Mouse (Mus musculus) heart, embryonic 12.5 days (tissue): ENCODE data around the gene Fads6. TPM values are rescaled to one million over a fixed set of nuclear protein-coding genes. Genes with fewer than 3 reads are reported as not detected.
A peak's percentile ranks its signal among the peaks of the same experiment; 100 is the strongest.

Experiments
- ATAC-seq: fragments of 200-750 bp; cut with Nextera tagmentation; 2 replicates; pipeline ENCODE4 v1.8.0; 2017; ENCODE audit warnings: moderate TSS enrichment, moderate library complexity; ENCODE audit not compliant: insufficient number of reproducible peaks, low FRiP score
- H3K27ac ChIP-seq: fragments of 300-500 bp; sonication (generic); 2 replicates; pipeline ENCODE4 v1.5.1; 2016; ENCODE audit warnings: mild to moderate bottlenecking, moderate library complexity; ENCODE audit not compliant: poor library complexity, severe bottlenecking
- H3K27me3 ChIP-seq: fragments of 300-500 bp; sonication (generic); replicated peaks from 2 replicates; pipeline ENCODE4 v1.6.1; 2016; ENCODE audit warnings: mild to moderate bottlenecking, moderate library complexity
- H3K36me3 ChIP-seq: fragments of 300-500 bp; sonication (generic); 2 replicates; pipeline ENCODE4 v1.6.1; 2016; ENCODE audit warnings: mild to moderate bottlenecking, moderate library complexity
- H3K4me1 ChIP-seq: fragments of 300-500 bp; sonication (generic); replicated peaks from 2 replicates; pipeline ENCODE4 v1.6.1; 2016; ENCODE audit warnings: mild to moderate bottlenecking
- H3K4me2 ChIP-seq: fragments of 300-500 bp; sonication (generic); 2 replicates; pipeline ENCODE4 v1.6.1; 2016; ENCODE audit warnings: mild to moderate bottlenecking, moderate library complexity
- H3K4me3 ChIP-seq: fragments of 300-500 bp; sonication (generic); 2 replicates; pipeline ENCODE4 v1.5.1; 2016; ENCODE audit warnings: mild to moderate bottlenecking
- H3K9ac ChIP-seq: fragments of 300-500 bp; sonication (generic); 2 replicates; pipeline ENCODE4 v1.6.1; 2016; ENCODE audit warnings: mild to moderate bottlenecking, moderate library complexity
- H3K9me3 ChIP-seq: fragments of 300-500 bp; sonication (generic); replicated peaks from 2 replicates; pipeline ENCODE4 v1.6.1; 2016; ENCODE audit warnings: mild to moderate bottlenecking, moderate library complexity
- WGBS: fragments of 180-500 bp; shearing (Covaris S2); methylation state at CpG from one replicate; pipeline ENCODE4 v1.1.7; 2016; 5-methylcytosine and 5-hydroxymethylcytosine counted together
- polyA plus RNA-seq: library from polyadenylated mRNA; unstranded; fragments of >200 nt; fragmentation: Nextera tagmentation; extraction: Ambion mirVana; gene quantifications from 2 replicates; pipeline ENCODE4 v1.2.1, GENCODE M21; 2016

Gene Fads6
- 0.51 and 0.86 TPM in 2 replicates for polyA plus RNA-seq

- Histone ChIP-seq H3K27me3 (peaks cover 43% of the 10 kb centered on the region), H3K4me1 (peaks cover 16% of the 10 kb centered on the region), H3K4me3 (peak within 1 kb of the TSS; percentile 46), H3K36me3 (no peaks in the 10 kb centered on the region), H3K9me3 (0 out of 2 replicates have a peak, but pooled peaks cover 4% of the 10 kb centered on the region), H3K27ac (no peak within 1 kb of the TSS), H3K9ac (peak within 1 kb of the TSS; percentile 63), H3K4me2 (peak within 1 kb of the TSS; percentile 80)
- 2% methylated on average over 44 of the region's 44 CpGs for WGBS
- ATAC-seq: peak; percentile 71
Measured at GRCm38 (mm10) chr11:115297214-115297826, at the start of gene Fads6. Gene Fads6, minus strand, starts transcription at chr11:115297663.

DNA sequence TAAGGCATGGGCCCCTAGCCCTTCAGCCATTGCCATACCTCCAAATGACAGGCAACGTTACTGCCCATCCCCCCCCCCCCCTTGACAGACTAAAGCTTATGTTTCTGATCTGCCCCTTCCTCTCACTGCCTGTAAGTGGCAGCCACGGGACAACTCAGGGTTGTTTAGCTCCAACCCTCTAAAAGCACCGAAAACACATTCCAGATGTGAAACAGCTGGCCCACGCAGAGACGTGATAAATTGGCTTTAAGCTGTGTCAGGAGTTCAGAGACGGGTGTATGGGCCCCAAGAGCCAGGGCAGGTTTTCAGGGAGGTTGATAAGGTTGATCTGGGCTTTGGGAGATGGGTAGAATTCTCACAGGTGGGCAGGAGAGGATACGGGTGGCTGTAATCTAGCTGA is 48.1 kb upstream of the Fads6 start:
- Histone ChIP-seq H3K4me3 (no peak overlapping the region), H3K4me2 (no peak overlapping the region), H3K4me1 (no peaks in the 10 kb centered on the region), H3K9ac (no peak overlapping the region), H3K27me3 (peaks cover 88% of the 10 kb centered on the region), H3K9me3 (no peaks in the 10 kb centered on the region), H3K36me3 (no peaks in the 10 kb centered on the region), H3K27ac (no peak overlapping the region)
- 27% methylated on average over 7 of the region's 7 CpGs for WGBS
- ATAC-seq: no peak

DNA sequence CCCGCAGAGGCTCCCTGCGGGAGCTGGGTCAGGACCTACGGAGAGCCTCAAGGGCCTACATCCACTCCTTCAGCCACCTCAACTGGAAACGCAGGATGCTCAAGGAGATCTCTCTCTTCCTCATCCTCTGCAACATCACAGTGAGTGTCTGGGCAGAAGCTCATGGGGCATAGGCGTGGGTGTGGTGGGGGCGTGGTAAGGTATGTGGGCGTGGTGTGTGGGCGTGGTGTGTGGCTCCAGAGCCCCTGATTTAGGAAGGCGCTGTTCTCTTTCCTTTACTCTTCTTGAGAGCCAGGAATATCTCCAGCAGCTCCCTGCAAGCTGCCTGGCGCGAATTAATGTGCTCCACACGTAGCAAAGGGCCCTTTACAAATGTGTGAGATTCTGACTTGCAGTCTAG is 47.5 kb upstream of the Fads6 start:
- Histone ChIP-seq H3K4me2 (no peak overlapping the region), H3K9ac (no peak overlapping the region), H3K27me3 (peaks cover 88% of the 10 kb centered on the region), H3K4me3 (no peak overlapping the region), H3K27ac (no peak overlapping the region), H3K36me3 (no peaks in the 10 kb centered on the region), H3K9me3 (no peaks in the 10 kb centered on the region), H3K4me1 (no peaks in the 10 kb centered on the region)
- no peak for ATAC-seq
- 5% methylated on average over 12 of the region's 12 CpGs for WGBS

DNA sequence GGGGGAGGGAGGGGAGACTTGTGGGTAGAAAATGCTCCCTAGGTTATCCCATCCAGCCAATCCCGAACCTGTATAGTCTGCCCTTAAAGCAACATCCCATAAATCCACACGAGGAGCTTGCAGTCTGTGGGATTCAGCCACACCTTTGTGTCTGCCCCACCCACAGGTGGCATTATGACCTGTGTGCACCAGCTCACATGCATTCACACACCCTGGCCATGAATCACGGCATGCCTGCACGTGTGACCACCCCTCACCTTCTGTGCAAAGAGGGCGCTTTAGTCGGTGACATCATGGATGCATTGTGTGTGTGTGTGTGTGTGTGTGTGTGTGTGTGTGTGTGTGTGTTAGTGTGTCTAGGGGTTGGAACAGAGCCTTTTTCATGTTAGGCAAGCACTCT is 44.4 kb upstream of the Fads6 start:
- H3K4me2 ChIP-seq: no peak overlapping the region
- H3K9ac ChIP-seq: no peak overlapping the region
- no peak overlapping the region for H3K27ac ChIP-seq
- no peak for ATAC-seq
- no peaks in the 10 kb centered on the region for H3K4me1 ChIP-seq
- peaks cover 93% of the 10 kb centered on the region for H3K27me3 ChIP-seq
- H3K36me3 ChIP-seq: no peaks in the 10 kb centered on the region
- H3K9me3 ChIP-seq: no peaks in the 10 kb centered on the region
- WGBS: 62% methylated on average over 6 of the region's 6 CpGs
- H3K4me3 ChIP-seq: no peak overlapping the region

DNA sequence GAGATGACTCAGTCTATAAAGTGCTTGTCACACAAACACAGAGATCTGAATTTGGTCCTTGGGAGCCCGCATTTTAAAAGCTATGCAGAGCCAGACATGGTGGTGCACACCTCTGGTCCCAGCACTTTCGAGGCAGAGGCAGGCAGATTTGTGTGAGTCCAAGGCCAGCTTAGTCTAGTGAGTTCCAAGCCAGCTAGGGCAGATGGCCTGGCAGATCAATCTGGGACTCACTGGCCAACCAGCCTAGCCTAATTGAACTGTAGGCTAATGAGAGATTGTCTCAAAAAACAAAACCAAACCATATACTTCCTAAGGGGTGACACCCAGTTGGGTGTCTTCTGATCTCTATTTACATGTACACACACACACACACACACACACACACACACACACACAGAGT is 43.8 kb upstream of the Fads6 start:
- Histone ChIP-seq H3K9me3 (no peaks in the 10 kb centered on the region), H3K27ac (no peak overlapping the region), H3K9ac (no peak overlapping the region), H3K27me3 (peaks cover 93% of the 10 kb centered on the region), H3K36me3 (no peaks in the 10 kb centered on the region), H3K4me3 (no peak overlapping the region), H3K4me2 (no peak overlapping the region), H3K4me1 (no peaks in the 10 kb centered on the region)
- no peak for ATAC-seq
- WGBS: 65% methylated on average over 2 of the region's 2 CpGs

GRCm38 (mm10) chr11:115337826-115338225 is 40.4 kb upstream of the Fads6 start:
- Histone ChIP-seq H3K9me3 (no peaks in the 10 kb centered on the region), H3K27ac (no peak overlapping the region), H3K9ac (no peak overlapping the region), H3K4me1 (0 out of 2 replicates have a peak, but pooled peaks cover 5% of the 10 kb centered on the region), H3K4me3 (no peak overlapping the region), H3K4me2 (no peak overlapping the region), H3K36me3 (no peaks in the 10 kb centered on the region), H3K27me3 (peaks cover 95% of the 10 kb centered on the region)
- ATAC-seq: no peak
- 54% methylated on average over 1 of the region's 1 CpGs for WGBS

DNA sequence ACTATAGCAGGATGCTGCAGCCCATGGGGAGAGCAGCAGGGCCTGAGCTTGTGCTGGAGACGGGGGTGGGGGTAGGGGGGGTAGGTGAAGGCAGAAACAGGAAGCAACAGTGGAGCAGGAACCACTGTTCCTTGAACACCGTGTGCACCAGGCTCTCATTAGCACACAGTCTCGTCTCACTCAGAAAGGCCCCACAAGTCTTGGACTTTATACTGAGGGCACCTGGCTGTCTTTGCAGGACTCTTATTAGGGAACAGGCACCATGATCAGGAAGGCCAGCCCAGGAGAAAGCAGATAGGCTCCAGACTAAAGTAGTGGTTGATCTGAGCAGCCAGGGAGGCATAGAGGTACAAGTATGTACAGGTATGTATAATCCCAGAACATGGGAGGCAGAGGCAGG is 39.9 kb upstream of the Fads6 start:
- ATAC-seq: no peak
- Histone ChIP-seq H3K27ac (no peak overlapping the region), H3K4me2 (no peak overlapping the region), H3K9ac (no peak overlapping the region), H3K9me3 (no peaks in the 10 kb centered on the region), H3K4me1 (0 out of 2 replicates have a peak, but pooled peaks cover 5% of the 10 kb centered on the region), H3K4me3 (no peak overlapping the region), H3K27me3 (peaks cover 95% of the 10 kb centered on the region), H3K36me3 (no peaks in the 10 kb centered on the region)
- WGBS: 45% methylated on average over 3 of the region's 3 CpGs

- ATAC-seq: no peak
- peaks cover 95% of the 10 kb centered on the region for H3K27me3 ChIP-seq
- 0 out of 2 replicates have a peak, but pooled peaks cover 5% of the 10 kb centered on the region for H3K4me1 ChIP-seq
- H3K4me3 ChIP-seq: no peak overlapping the region
- no peak overlapping the region for H3K27ac ChIP-seq
- WGBS: 17% methylated on average over 6 of the region's 6 CpGs
- no peak overlapping the region for H3K4me2 ChIP-seq
- no peaks in the 10 kb centered on the region for H3K9me3 ChIP-seq
- H3K36me3 ChIP-seq: no peaks in the 10 kb centered on the region
- H3K9ac ChIP-seq: no peak overlapping the region
Measured at GRCm38 (mm10) chr11:115336115-115336514, 38.7 kb upstream of the Fads6 start.

DNA sequence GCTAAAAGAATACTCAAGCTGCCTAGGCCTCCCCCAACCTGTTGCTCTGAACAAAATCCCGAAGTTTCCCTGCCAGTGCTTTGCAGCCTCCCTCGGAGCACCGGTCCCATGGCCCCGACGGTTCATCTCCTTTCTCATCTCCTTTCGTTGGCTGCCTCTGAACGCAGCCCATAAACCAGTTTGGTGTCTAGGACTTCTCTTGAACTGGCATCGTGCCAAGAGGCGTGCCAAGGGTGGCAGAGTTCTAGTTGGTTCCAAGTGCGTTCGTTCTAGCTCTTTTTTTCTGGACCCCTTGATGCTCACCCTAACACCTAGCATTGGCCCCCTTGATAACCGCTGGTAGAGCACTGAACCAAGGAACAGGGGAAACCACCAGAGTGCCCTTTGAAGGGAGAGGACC is 37.8 kb upstream of the Fads6 start:
- 47% methylated on average over 12 of the region's 12 CpGs for WGBS
- ATAC-seq: no peak

DNA sequence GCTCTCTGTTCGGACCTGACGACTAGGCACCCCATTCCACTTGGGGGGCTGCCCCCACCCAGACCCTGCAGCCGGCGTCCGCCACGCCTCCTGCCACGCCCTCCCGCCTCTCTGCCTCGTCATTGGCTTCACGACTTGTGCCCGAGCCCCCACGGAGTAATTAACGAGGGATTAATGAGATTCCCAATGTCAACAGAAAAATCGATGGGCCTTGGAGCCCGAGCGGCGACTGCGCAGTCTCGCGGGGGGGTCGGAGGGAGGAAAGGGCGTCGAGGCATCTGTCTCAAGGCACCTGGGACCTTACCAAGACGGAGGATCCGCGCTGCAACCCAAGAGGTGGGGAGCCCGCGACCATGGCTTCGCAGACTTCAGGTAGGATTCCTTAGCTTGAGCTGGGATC is 37.1 kb upstream of the Fads6 start, which contains the start of gene Otop3:
Gene Otop3 (plus strand): TSS at position 201 of the 400 bp plus-strand sequence.
- Histone ChIP-seq H3K27me3 (peaks cover 92% of the 10 kb centered on the region), H3K27ac (no peak within 1 kb of the TSS), H3K9me3 (no peaks in the 10 kb centered on the region), H3K9ac (no peak within 1 kb of the TSS), H3K4me2 (peak within 1 kb of the TSS; percentile 9; the same call in 1 of the 2 replicates), H3K4me3 (no peak within 1 kb of the TSS), H3K4me1 (0 out of 2 replicates have a peak, but pooled peaks cover 5% of the 10 kb centered on the region), H3K36me3 (no peaks in the 10 kb centered on the region)
- ATAC-seq: no peak
- WGBS: 5% methylated on average over 29 of the region's 29 CpGs

More for the DNA sequence above, 37.8 kb upstream of the Fads6 start:
- 0 out of 2 replicates have a peak, but pooled peaks cover 5% of the 10 kb centered on the region for H3K4me1 ChIP-seq
- no peak overlapping the region for H3K4me2 ChIP-seq
- no peak overlapping the region for H3K4me3 ChIP-seq
- peaks cover 92% of the 10 kb centered on the region for H3K27me3 ChIP-seq
- no peak overlapping the region for H3K27ac ChIP-seq
- H3K9me3 ChIP-seq: no peaks in the 10 kb centered on the region
- H3K36me3 ChIP-seq: no peaks in the 10 kb centered on the region
- H3K9ac ChIP-seq: no peak overlapping the region

DNA sequence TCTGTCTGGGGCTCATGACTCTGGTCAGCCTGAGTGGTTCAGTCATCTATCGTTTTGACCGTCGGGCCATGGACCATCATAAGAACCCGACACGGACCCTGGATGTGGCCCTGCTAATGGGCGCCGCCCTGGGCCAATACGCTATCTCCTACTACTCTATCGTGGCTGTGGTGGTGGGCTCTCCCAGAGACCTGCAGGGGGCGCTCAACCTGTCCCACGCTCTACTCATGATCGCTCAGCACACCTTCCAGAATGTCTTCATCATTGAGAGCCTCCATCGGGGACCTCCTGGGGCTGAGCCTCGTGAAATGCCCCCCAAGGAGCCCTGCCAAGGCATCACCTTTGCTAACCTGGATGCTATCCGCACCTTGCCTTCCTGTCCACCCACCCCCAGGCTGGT is 31.9 kb upstream of the Fads6 start:
- H3K9me3 ChIP-seq: no peaks in the 10 kb centered on the region
- H3K4me3 ChIP-seq: no peak overlapping the region
- no peak overlapping the region for H3K9ac ChIP-seq
- H3K4me2 ChIP-seq: no peak overlapping the region
- 65% methylated on average over 15 of the region's 15 CpGs for WGBS
- peaks cover 91% of the 10 kb centered on the region for H3K27me3 ChIP-seq
- ATAC-seq: no peak
- no peaks in the 10 kb centered on the region for H3K4me1 ChIP-seq
- no peak overlapping the region for H3K27ac ChIP-seq
- no peaks in the 10 kb centered on the region for H3K36me3 ChIP-seq

GRCm38 (mm10) chr11:115326730-115327129 is 29.3 kb upstream of the Fads6 start:
- no peak for ATAC-seq
- WGBS: 69% methylated on average over 7 of the region's 7 CpGs

More at GRCm38 (mm10) chr11:115326730-115327129, 29.3 kb upstream of the Fads6 start:
- Histone ChIP-seq H3K27ac (no peak overlapping the region), H3K9ac (no peak overlapping the region), H3K36me3 (no peaks in the 10 kb centered on the region), H3K4me2 (no peak overlapping the region), H3K4me3 (no peak overlapping the region), H3K27me3 (peaks cover 92% of the 10 kb centered on the region), H3K9me3 (no peaks in the 10 kb centered on the region), H3K4me1 (peaks cover 2% of the 10 kb centered on the region)
